Mouse (Mus musculus): Measurements from ENCODE around the gene Crim1. TPM values are rescaled to one million over a fixed set of nuclear protein-coding genes. Genes with fewer than 3 reads are reported as not detected.
A peak's percentile ranks its signal among the peaks of the same experiment; 100 is the strongest.

Crim1 gene
- total and polyA plus RNA-seq, 3 experiments, result 14.1 to 72.8 (median 21.9) TPM

DNA sequence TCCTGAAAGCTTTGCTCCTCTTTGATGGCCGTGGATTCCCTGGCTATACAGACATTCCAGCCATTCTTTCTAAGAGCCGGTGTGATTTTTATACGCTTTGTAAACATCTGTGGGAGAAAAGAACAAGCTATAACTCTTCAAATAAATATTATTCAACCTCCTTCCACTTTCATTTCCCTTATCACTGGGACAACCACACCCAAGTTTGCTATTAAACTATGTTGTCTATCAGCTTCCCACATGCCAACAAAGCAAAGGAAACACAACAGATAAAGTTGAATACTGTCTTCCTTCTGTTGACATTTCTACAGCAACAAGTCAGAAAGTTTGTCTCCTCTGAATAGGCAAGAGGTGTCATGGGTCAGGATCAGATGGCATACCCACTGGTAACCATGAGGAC is 48.9 kb downstream of the Crim1 start:
- Histone ChIP-seq H3K4me3 (replicated peaks in 1 of 3; ENCODE audit: low read depth in 2 of 3, low read length in 2 of 3, poor library complexity in 1 of 3) (peak overlapping the region in 1 of 3 experiments; percentile 3), H3K9ac (ENCODE audit: insufficient read depth, low read depth) (peak overlapping the region; percentile 87), H3K79me2 (replicated peaks; ENCODE audit: control insufficient read depth, extremely low read depth, insufficient read depth, poor library complexity, severe bottlenecking) (peaks cover 52% of the 10 kb centered on the region), H3K4me1 (ENCODE audit: control insufficient read depth in 1 of 2, insufficient read depth in 2 of 2) (peaks cover 18 to 79% of the 10 kb centered on the region in 2 experiments), H3K36me3 (replicated peaks in 1 of 2; ENCODE audit: control insufficient read depth in 1 of 2, insufficient read depth in 1 of 2, low read length in 1 of 2) (peaks cover 3 to 23% of the 10 kb centered on the region in 2 experiments), H3K9me3 (replicated peaks; ENCODE audit: low read length) (no peaks in the 10 kb centered on the region), H3K27ac (ENCODE audit: insufficient read depth, low read depth) (peak overlapping the region; percentile 94), H3K4me2 (ENCODE audit: insufficient read depth, low read depth, poor library complexity, severe bottlenecking) (peak overlapping the region; percentile 100), H3K27me3 (replicated peaks) (no peaks in the 10 kb centered on the region)
- DNase-seq (ENCODE audit: extremely low read depth), result no peak
- in situ Hi-C loops (cut with MboI; ENCODE audit: low pct_ligation_motif_present, low pct_unique_long_range_greater_than_20kb, low sequenced_read_pairs) (no loop called here), dilution Hi-C loops (cut with MboI; ENCODE audit: extremely low pct_ligation_motif_present, extremely low pct_unique_long_range_greater_than_20kb, low sequenced_read_pairs) (no loop called here)
- no peak for TF ChIP-seq NRF1 (IDR thresholded peaks at IDR 0.05; ENCODE audit: low read depth, low read length)
- TF ChIP-seq CHD1 (IDR thresholded peaks at IDR 0.05; ENCODE audit: low read depth, low read length), result no peak
- TF ChIP-seq SMC3 (IDR thresholded peaks at IDR 0.05; ENCODE audit: low read depth, low read length), result no peak
- TF ChIP-seq JUN (IDR thresholded peaks at IDR 0.05; ENCODE audit: insufficient read depth, low read depth, low read length), result no peak
- TF ChIP-seq CTCF (conservative IDR thresholded peaks at IDR 0.05 in 1 of 2, IDR thresholded peaks at IDR 0.05 in 1 of 2; ENCODE audit: low read depth in 2 of 2, low read length in 2 of 2), result no peak

DNA sequence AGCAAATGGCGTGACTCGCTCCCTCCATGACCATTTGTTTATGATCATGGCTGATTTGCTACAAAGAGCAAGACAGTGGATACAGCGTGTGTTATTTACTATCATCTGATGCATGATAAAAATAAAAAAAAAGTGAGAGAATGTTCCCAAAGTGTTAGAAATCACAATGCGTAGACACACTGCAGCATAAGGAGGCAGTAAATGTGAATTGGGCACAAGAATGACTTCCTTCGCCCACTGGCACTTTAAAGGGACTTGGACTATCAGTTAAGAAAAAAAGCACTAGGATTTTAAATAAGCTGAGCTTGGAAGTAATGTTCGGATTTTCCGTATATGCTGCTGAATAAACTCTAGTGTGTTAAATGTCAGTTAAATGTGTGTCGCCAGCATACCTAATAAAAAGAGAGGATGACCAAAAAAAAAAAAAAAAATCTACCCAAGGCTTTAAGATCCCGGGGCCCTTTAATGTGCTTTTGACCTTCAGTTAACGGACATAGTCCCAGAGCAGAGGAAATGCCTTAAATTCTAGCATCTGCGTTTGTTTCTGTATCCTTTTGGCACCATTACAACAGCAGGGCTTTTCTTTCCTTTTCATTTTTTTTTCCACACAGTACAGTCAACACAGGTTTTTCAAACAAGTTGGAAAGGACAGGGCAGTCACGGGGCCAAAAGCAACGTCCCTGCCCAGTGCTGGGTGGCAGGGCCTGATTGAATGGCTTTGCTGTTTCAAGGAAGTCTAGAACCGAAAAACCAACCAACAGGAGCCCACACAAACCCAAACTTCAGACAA is 50.3 kb downstream of the Crim1 start:
- no peak for TF ChIP-seq MAZ (IDR thresholded peaks at IDR 0.05; ENCODE audit: low read depth, low read length)
- TF ChIP-seq MAFK (IDR thresholded peaks at IDR 0.05; ENCODE audit: insufficient replicate concordance, low read length), result no peak
- TF ChIP-seq IRF4 (IDR thresholded peaks at IDR 0.05; ENCODE audit: low read depth, low read length), result no peak
- TF ChIP-seq NRF1 (IDR thresholded peaks at IDR 0.05; ENCODE audit: low read depth, low read length), result no peak
- TF ChIP-seq SMC3 (IDR thresholded peaks at IDR 0.05; ENCODE audit: low read depth, low read length), result no peak
- TF ChIP-seq TBP (conservative IDR thresholded peaks at IDR 0.05; ENCODE audit: low read depth, low read length), result no peak
- no peak for TF ChIP-seq CTCF (conservative IDR thresholded peaks at IDR 0.05 in 1 of 2, IDR thresholded peaks at IDR 0.05 in 1 of 2; ENCODE audit: low read depth in 2 of 2, low read length in 2 of 2)
- TF ChIP-seq ZC3H11A (IDR thresholded peaks at IDR 0.05; ENCODE audit: low read depth, low read length), result no peak
- no peak for TF ChIP-seq E2F4 (IDR thresholded peaks at IDR 0.05; ENCODE audit: insufficient replicate concordance, low read depth, low read length)
- TF ChIP-seq MXI1 (IDR thresholded peaks at IDR 0.05; ENCODE audit: low read depth, low read length), result no peak
- TF ChIP-seq NELFE (IDR thresholded peaks at IDR 0.05; ENCODE audit: low read depth, low read length), result no peak
- TF ChIP-seq CHD2 (IDR thresholded peaks at IDR 0.05; ENCODE audit: low read length), result no peak
- no peak for TF ChIP-seq KAT2A (IDR thresholded peaks at IDR 0.05; ENCODE audit: insufficient replicate concordance, low read length)
- no peak for TF ChIP-seq MEF2A (IDR thresholded peaks at IDR 0.05; ENCODE audit: borderline replicate concordance, low read depth, low read length)
- TF ChIP-seq POLR2AphosphoS2 (IDR thresholded peaks at IDR 0.05; ENCODE audit: low read depth, low read length), result no peak
- TF ChIP-seq ZNF384 (IDR thresholded peaks at IDR 0.05; ENCODE audit: low read depth, low read length), result no peak
- no peak for TF ChIP-seq MYC (IDR thresholded peaks at IDR 0.05; ENCODE audit: low read depth, low read length)
- no peak for TF ChIP-seq EP300 (IDR thresholded peaks at IDR 0.05; ENCODE audit: low read length)
- no peak for TF ChIP-seq USF2 (conservative IDR thresholded peaks at IDR 0.05; ENCODE audit: low read depth, low read length)
- in situ Hi-C loops (cut with MboI; ENCODE audit: low pct_ligation_motif_present, low pct_unique_long_range_greater_than_20kb, low sequenced_read_pairs), result no loop called here
- no peak overlapping the region for H3K4me3 ChIP-seq (replicated peaks in 1 of 3; ENCODE audit: low read depth in 2 of 3, low read length in 2 of 3, poor library complexity in 1 of 3)
- H3K9ac ChIP-seq (ENCODE audit: insufficient read depth, low read depth), result no peak overlapping the region
- peaks cover 5 to 32% of the 10 kb centered on the region in 2 experiments for H3K36me3 ChIP-seq (replicated peaks in 1 of 2; ENCODE audit: control insufficient read depth in 1 of 2, insufficient read depth in 1 of 2, low read length in 1 of 2)
- H3K4me2 ChIP-seq (ENCODE audit: insufficient read depth, low read depth, poor library complexity, severe bottlenecking), result no peak overlapping the region
- DNase-seq (ENCODE audit: extremely low read depth), result no peak
- peaks cover 61% of the 10 kb centered on the region for H3K79me2 ChIP-seq (replicated peaks; ENCODE audit: control insufficient read depth, extremely low read depth, insufficient read depth, poor library complexity, severe bottlenecking)
- no peaks in the 10 kb centered on the region for H3K9me3 ChIP-seq (replicated peaks; ENCODE audit: low read length)
- dilution Hi-C loops (cut with MboI; ENCODE audit: extremely low pct_ligation_motif_present, extremely low pct_unique_long_range_greater_than_20kb, low sequenced_read_pairs), result no loop called here
- no peaks in the 10 kb centered on the region for H3K27me3 ChIP-seq (replicated peaks)
- no peak overlapping the region for H3K27ac ChIP-seq (ENCODE audit: insufficient read depth, low read depth)
- peaks cover 22 to 72% of the 10 kb centered on the region in 2 experiments for H3K4me1 ChIP-seq (ENCODE audit: control insufficient read depth in 1 of 2, insufficient read depth in 2 of 2)

Measured in CH12.LX (cell line).